Mouse (Mus musculus) ES-E14 (cell line): ENCODE data around the gene Fmnl1.

Experiments
- CHD2 ChIP-seq: IDR thresholded peaks from 2 replicates; pipeline ENCODE4 v1.6.1; 2014; ENCODE audit warnings: mild to moderate bottlenecking, low read depth, low read length, inconsistent platforms
- HCFC1 ChIP-seq: IDR thresholded peaks from 2 replicates; pipeline ENCODE4 v1.6.1; 2012; ENCODE audit warnings: low read length, inconsistent platforms, borderline replicate concordance; ENCODE audit not compliant: insufficient read depth
- MAFK ChIP-seq: IDR thresholded peaks from 2 replicates; pipeline ENCODE4 v1.6.1; 2014; ENCODE audit warnings: mild to moderate bottlenecking, low read depth, low read length, inconsistent platforms; ENCODE audit not compliant: insufficient read depth
- ZC3H11A ChIP-seq: IDR thresholded peaks from 2 replicates; pipeline ENCODE4 v1.6.1; 2012; ENCODE audit warnings: low read depth, mild to moderate bottlenecking, inconsistent platforms, low read length, borderline replicate concordance
- ZNF384 ChIP-seq: IDR thresholded peaks from 2 replicates; pipeline ENCODE4 v1.6.1; 2012; ENCODE audit warnings: low read depth, low read length, inconsistent platforms

DNA sequence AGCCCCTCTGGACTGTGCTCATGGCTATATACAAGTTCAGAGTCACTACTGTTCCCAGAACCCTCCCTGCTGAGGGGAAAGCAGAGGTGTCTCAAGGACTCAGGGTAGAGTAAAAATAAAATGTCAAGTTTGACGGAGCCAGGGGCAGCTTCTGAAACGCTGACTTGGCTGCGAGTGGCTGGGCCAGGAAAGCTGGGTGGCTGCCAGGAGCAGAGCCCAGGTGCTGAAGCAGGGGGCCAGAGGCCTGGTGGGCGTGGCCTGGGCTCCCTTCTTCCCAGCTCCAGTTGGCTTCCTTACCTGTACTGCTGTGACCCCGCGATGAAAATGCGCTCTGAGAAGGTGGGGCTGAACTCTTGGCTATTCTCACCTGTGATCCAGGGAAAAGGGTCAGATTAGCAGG lies 69.8 kb downstream of the Fmnl1 start:
- no peak for TF ChIP-seq ZNF384
- TF ChIP-seq ZC3H11A, result no peak
- no peak for TF ChIP-seq MAFK
- no peak for TF ChIP-seq CHD2
- no peak for TF ChIP-seq HCFC1
